Mouse (Mus musculus) limb, embryonic 15.5 days (tissue): ENCODE measurements around the gene Nkrf. TPM values are rescaled to one million over a fixed set of nuclear protein-coding genes. Genes with fewer than 3 reads are reported as not detected.

Source experiments
- ATAC-seq: fragments of 200-750 bp; cut with Nextera tagmentation; 2 replicates; pipeline ENCODE4 v1.8.0; 2017; ENCODE audit warnings: low read depth, moderate TSS enrichment; ENCODE audit not compliant: insufficient number of reproducible peaks, low FRiP score, low TSS enrichment
- H3K27ac ChIP-seq: fragments of 300-500 bp; sonication (generic); 2 replicates; pipeline ENCODE4 v1.5.1; 2015; ENCODE audit warnings: moderate library complexity, mild to moderate bottlenecking, inconsistent platforms
- H3K27me3 ChIP-seq: fragments of 300-500 bp; sonication (generic); 2 replicates; pipeline ENCODE4 v1.6.1; 2015; ENCODE audit warnings: inconsistent platforms
- H3K36me3 ChIP-seq: fragments of 300-500 bp; sonication (generic); 2 replicates; pipeline ENCODE4 v1.6.1; 2015; ENCODE audit warnings: inconsistent platforms
- H3K4me1 ChIP-seq: fragments of 300-500 bp; sonication (generic); 2 replicates; pipeline ENCODE4 v1.6.1; 2015; ENCODE audit warnings: inconsistent platforms
- H3K4me2 ChIP-seq: fragments of 300-500 bp; sonication (generic); 2 replicates; pipeline ENCODE4 v1.6.1; 2015; ENCODE audit warnings: mild to moderate bottlenecking, inconsistent platforms
- H3K4me3 ChIP-seq: fragments of 300-500 bp; sonication (generic); 2 replicates; pipeline ENCODE4 v1.5.1; 2015; ENCODE audit warnings: mild to moderate bottlenecking, inconsistent platforms
- H3K9ac ChIP-seq: fragments of 300-500 bp; sonication (generic); 2 replicates; pipeline ENCODE4 v1.6.1; 2015; ENCODE audit warnings: inconsistent platforms
- H3K9me3 ChIP-seq: fragments of 300-500 bp; sonication (generic); 2 replicates; pipeline ENCODE4 v1.6.1; 2016; ENCODE audit warnings: inconsistent platforms
- WGBS: fragments of 180-500 bp; shearing (Covaris S2); methylation state at CpG from one replicate; pipeline ENCODE4 v1.1.7; 2015; 5-methylcytosine and 5-hydroxymethylcytosine counted together
- polyA plus RNA-seq: library from polyadenylated mRNA; unstranded; fragments of >200 nt; fragmentation: Nextera tagmentation; extraction: Ambion mirVana; gene quantifications from 2 replicates; pipeline ENCODE4 v1.2.1, GENCODE M21; 2015

The Nkrf gene
- polyA plus RNA-seq, result 1.2 and 1.3 TPM in 2 replicates

DNA sequence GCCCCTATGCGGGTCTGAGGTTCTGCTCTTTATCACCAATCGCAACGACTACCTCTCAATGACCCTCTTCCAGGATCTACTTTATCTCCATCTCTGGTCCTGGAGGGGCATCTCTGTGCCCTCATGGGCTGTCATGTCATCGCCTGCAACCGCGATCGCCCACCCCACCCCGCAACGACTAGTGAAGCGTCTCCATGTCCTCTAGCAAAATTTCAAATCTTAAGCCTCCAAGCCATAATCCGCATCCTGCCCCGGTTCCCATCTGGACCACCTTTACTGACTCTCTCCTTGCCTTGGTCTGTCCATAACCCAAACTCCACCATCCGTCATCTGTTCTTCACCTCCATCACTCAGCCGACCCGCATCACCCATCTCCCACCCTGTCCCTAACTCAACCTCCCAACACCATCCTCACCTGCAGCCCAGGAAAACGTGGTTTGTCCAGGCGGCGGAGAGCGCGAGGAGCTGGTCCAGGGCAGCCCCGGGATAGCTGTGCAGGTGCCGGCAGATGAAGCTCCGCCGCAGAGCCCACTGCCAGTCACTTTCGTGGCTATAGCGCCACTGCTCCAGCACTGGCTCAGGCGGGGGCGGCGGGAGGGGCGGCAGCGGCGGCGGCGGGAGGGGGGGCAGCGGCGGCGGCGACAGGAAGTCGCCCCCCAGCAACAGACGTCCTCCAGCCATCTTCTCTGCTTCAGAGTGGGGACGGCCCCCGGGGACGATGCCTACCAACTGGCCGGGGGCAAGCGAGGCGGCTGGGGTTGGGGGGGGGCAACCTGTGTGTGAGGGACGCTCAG lies at the start of gene Nkrf:
Gene Nkrf, minus strand, starts transcription at position 579 of the 794 bp plus-strand sequence.
- ATAC-seq, result peak; percentile 63
- WGBS, result 25% methylated on average over 40 of the region's 47 CpGs
- H3K27ac ChIP-seq, result peak within 1 kb of the TSS; percentile 67
- peak within 1 kb of the TSS; percentile 53 for H3K4me3 ChIP-seq
- peak within 1 kb of the TSS; percentile 60 for H3K4me2 ChIP-seq
- no peaks in the 10 kb centered on the region; the same call in 1 of the 2 replicates for H3K4me1 ChIP-seq
- peak within 1 kb of the TSS; percentile 37; the same call in 1 of the 2 replicates for H3K9ac ChIP-seq
- H3K9me3 ChIP-seq, result no peaks in the 10 kb centered on the region
- no peaks in the 10 kb centered on the region for H3K27me3 ChIP-seq
- H3K36me3 ChIP-seq, result no peaks in the 10 kb centered on the region

DNA sequence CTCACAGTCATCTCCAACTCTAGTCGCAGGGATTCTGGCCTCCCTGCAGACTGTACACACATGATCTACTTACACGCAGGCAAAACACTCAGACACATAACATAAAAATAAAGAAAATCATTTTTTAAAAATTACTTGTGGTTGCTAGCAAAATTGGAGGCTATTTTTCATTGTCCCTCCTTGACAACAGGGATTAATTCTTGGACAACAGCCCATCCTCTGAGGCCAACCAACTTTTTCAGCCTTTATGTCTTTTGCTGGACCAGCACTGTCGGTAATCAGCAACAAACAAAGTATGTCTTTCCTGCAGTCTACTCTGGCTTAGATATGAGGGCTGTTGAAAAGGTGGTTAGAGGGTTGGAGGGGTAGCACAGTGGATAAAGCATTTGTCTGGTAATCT lies 38.4 kb upstream of the Nkrf start:
- no peak for ATAC-seq
- H3K9me3 ChIP-seq, result no peaks in the 10 kb centered on the region
- H3K27ac ChIP-seq, result no peak overlapping the region
- 76% methylated on average over 3 of the region's 3 CpGs for WGBS
- no peaks in the 10 kb centered on the region for H3K27me3 ChIP-seq
- H3K36me3 ChIP-seq, result 0 out of 2 replicates have a peak, but pooled peaks cover 7% of the 10 kb centered on the region
- no peak overlapping the region for H3K4me2 ChIP-seq
- no peaks in the 10 kb centered on the region for H3K4me1 ChIP-seq
- no peak overlapping the region for H3K9ac ChIP-seq
- no peak overlapping the region for H3K4me3 ChIP-seq

DNA sequence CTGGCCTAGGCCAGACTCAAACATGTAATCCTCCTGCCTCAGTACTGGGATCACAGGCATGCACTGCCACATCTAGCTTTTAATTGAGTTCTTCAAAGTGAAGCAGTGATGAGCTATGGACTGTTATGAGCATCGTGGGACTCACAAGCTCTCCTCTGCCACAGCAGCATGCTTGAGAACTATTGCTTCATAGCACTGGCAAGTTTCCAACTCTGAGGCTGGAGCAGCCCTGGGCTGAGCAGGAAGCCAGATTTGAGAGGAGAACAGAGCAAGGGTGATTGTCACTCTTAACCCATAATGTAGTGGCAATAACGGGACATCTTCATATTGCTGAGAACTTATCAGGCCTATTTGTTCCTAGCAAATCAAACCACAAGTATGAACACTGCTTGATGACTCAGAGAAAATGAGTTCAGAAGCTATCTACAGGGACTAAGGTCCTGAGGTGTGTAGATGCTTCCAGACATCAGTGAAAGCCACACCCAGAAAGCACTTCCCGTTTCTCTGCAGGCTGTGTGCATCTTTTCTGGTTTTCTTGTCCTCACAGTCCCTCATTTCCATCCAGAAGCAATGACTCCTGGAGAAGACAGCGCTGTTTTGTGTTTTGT lies 37.2 kb upstream of the Nkrf start:
- Histone ChIP-seq H3K36me3 (0 out of 2 replicates have a peak, but pooled peaks cover 7% of the 10 kb centered on the region), H3K4me3 (no peak overlapping the region), H3K4me2 (no peak overlapping the region), H3K9me3 (no peaks in the 10 kb centered on the region), H3K27me3 (no peaks in the 10 kb centered on the region), H3K4me1 (no peaks in the 10 kb centered on the region), H3K9ac (no peak overlapping the region), H3K27ac (no peak overlapping the region)
- peak; percentile 74; the same call in 1 of the 2 replicates for ATAC-seq
- 63% methylated on average over 4 of the region's 4 CpGs for WGBS

DNA sequence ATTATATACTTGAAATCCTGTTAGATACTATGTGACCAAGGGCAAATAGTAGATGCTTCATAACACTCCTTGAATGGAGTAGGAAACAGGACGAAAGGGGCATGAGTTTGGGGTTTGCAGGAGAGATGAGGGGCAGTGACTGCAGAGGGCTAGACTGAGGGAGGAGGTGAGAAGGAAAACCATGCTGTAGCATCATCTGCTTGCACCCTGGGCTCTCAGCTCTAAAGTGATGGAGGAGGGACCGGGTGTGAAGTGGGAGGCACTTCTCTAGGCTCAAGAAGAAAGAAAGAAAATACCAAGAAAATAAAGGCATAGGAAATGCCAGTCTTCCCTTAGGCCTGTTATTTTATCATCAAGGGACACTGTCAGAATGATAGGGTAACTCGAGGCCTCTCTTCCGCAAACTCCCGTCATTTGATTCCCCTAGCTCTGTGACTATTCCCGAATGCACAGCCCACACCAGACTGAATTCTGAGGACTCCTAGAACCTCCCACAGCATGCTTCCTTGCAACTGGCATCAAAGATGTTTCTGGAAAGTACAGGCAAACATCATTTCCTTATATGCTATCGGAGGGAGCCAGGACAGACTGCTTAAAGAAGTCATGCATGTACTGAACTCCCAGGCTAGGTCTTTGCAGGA lies 32.7 kb upstream of the Nkrf start:
- Histone ChIP-seq H3K4me1 (no peaks in the 10 kb centered on the region), H3K36me3 (no peaks in the 10 kb centered on the region), H3K9me3 (no peaks in the 10 kb centered on the region), H3K4me3 (no peak overlapping the region), H3K27me3 (no peaks in the 10 kb centered on the region), H3K9ac (no peak overlapping the region), H3K4me2 (no peak overlapping the region), H3K27ac (no peak overlapping the region)
- WGBS, result 52% methylated on average over 7 of the region's 7 CpGs
- ATAC-seq, result no peak

DNA sequence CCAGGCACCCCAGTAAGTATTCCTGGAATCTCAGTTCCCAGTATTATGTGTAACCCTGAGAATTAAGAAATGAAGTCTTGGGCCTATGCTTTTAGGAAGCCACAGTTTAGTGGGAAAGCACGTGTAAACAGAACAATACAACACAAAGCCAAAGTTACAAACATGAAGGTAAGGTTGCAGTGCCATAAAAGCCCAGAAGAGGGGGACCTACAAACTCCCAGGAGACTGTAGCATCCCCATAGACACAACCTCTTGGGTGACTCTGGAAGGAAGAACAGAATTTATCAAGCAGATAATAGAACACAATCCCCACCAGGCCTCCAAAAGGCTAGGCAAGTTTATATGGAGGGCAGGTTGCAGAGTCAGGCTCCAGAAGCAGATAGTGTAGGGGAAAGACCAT lies 27.9 kb upstream of the Nkrf start:
- Histone ChIP-seq H3K4me3 (no peak overlapping the region), H3K4me1 (no peaks in the 10 kb centered on the region), H3K27ac (no peak overlapping the region), H3K9me3 (no peaks in the 10 kb centered on the region), H3K4me2 (no peak overlapping the region), H3K27me3 (no peaks in the 10 kb centered on the region), H3K9ac (no peak overlapping the region), H3K36me3 (peaks cover 4% of the 10 kb centered on the region; the same call in 1 of the 2 replicates)
- 54% methylated on average over 1 of the region's 1 CpGs for WGBS
- no peak for ATAC-seq

DNA sequence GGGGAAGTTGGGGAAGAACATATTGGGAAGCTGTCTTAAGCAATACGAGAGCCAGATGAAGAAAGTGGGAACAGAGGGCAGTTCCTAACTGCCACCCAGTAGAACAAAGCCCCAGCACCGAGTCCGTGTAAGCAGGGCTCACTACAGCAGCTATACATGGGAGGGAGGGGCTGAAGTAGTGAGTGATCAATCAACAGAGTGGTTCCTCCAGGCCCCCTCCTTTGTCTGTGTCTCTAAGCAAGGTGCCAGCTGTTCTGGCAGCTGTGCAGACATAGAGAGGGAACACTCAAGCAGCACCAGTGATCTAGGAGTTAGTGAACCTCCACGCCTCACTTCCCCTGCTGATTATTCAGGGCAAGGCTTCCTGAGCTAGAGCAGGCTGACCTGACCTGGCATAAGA lies 27.0 kb upstream of the Nkrf start:
- no peak overlapping the region for H3K9ac ChIP-seq
- H3K4me1 ChIP-seq, result no peaks in the 10 kb centered on the region
- H3K4me2 ChIP-seq, result no peak overlapping the region
- peaks cover 7% of the 10 kb centered on the region; the same call in 1 of the 2 replicates for H3K36me3 ChIP-seq
- no peaks in the 10 kb centered on the region for H3K27me3 ChIP-seq
- no peak overlapping the region for H3K4me3 ChIP-seq
- no peak for ATAC-seq
- no peak overlapping the region for H3K27ac ChIP-seq
- H3K9me3 ChIP-seq, result no peaks in the 10 kb centered on the region
- 79% methylated on average over 4 of the region's 4 CpGs for WGBS

DNA sequence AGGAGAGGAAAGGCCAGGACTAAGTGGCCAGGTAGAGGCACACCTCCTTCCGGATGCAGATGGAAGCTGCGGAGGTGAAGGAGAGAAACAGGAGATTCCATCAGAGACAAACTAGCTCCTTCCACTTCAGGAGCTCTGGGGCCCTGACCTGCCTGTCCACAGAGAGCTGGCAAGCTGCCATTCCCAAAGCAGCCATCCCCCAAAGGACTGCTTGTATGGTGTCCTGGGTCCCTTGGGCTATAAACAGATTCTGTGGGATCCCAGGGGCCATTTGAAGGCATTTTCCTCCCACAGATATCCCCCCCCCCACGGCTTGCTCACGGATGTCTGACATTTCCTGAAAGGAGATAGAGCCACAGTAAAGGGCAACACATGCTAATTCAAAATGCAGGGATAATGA lies 26.1 kb upstream of the Nkrf start:
- H3K9me3 ChIP-seq, result no peaks in the 10 kb centered on the region
- H3K27ac ChIP-seq, result no peak overlapping the region
- WGBS, result 76% methylated on average over 4 of the region's 4 CpGs
- H3K4me3 ChIP-seq, result no peak overlapping the region
- H3K9ac ChIP-seq, result no peak overlapping the region
- no peak overlapping the region for H3K4me2 ChIP-seq
- no peaks in the 10 kb centered on the region for H3K4me1 ChIP-seq
- peaks cover 7% of the 10 kb centered on the region; the same call in 1 of the 2 replicates for H3K36me3 ChIP-seq
- no peak for ATAC-seq
- H3K27me3 ChIP-seq, result no peaks in the 10 kb centered on the region

DNA sequence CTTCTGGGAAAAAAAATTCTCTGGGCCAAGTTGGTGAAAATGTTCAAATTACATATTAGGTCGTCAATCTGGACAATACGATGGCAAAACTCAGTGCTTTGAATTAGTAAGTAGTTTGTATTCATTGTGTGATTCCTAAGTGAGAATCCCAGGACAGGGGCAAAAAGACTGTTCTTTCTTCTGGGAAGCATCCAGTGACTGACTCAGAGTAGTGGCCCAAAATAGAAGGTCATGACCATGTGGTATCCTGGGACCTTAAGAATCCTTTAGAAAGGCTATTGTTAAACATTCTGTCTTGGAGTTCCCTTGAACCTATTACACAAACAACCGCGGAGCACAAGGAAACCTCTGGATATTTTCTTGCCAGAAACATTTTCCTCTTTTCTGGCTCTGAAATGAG lies 18.6 kb upstream of the Nkrf start:
- H3K9me3 ChIP-seq, result no peaks in the 10 kb centered on the region
- 0 out of 2 replicates have a peak, but pooled peaks cover 3% of the 10 kb centered on the region for H3K36me3 ChIP-seq
- no peak overlapping the region for H3K27ac ChIP-seq
- no peaks in the 10 kb centered on the region for H3K4me1 ChIP-seq
- H3K4me3 ChIP-seq, result no peak overlapping the region
- no peak overlapping the region for H3K4me2 ChIP-seq
- no peaks in the 10 kb centered on the region for H3K27me3 ChIP-seq
- ATAC-seq, result no peak
- 80% methylated on average over 4 of the region's 4 CpGs for WGBS
- H3K9ac ChIP-seq, result no peak overlapping the region

DNA sequence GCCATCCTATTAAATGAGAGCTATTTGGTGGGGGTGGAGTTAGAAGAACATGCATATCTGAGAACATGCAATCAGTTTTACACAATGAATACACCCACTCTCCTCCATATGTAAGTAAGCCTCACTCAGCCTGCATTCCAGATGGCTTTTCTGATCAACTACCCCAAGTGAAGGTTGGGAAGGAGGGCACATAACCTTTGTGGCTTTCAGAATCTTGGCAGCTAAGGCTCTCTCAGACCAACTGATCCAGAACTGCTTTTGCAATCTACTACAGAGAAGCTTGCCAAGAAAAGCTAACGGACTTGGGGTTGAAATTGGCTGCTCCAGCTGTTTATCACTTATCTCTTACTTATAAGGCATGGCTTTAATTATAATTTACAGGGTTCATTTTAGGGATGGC lies 15.1 kb upstream of the Nkrf start:
- WGBS, result 52% methylated on average over 1 of the region's 1 CpGs
- Histone ChIP-seq H3K9ac (no peak overlapping the region), H3K4me2 (no peak overlapping the region), H3K36me3 (no peaks in the 10 kb centered on the region), H3K9me3 (no peaks in the 10 kb centered on the region), H3K27ac (no peak overlapping the region), H3K4me3 (no peak overlapping the region), H3K4me1 (no peaks in the 10 kb centered on the region), H3K27me3 (no peaks in the 10 kb centered on the region)
- ATAC-seq, result no peak

DNA sequence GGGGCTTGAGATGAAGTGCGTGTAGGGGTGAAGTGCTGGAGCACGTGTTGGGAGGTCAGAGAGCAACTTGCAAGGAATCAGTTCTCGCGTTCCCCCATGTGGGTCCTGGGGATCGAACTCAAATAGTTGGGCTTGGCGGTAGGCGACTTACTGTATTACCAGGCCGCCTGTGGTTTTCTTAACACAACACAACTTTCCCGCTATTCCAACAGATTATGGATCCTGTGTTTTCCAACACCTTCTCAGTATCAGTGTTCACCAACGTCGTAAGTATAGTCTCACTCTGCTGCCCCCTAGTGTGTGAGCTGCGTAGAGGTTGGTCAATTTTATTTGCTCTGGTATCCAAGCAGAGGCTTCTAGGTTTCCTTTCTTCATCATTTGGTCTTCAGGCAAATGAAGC lies 8.6 kb upstream of the Nkrf start:
- no peak for ATAC-seq
- no peaks in the 10 kb centered on the region for H3K36me3 ChIP-seq
- WGBS, result 47% methylated on average over 12 of the region's 12 CpGs
- H3K4me3 ChIP-seq, result no peak overlapping the region
- H3K9me3 ChIP-seq, result no peaks in the 10 kb centered on the region
- no peak overlapping the region for H3K27ac ChIP-seq
- no peak overlapping the region for H3K4me2 ChIP-seq
- H3K27me3 ChIP-seq, result no peaks in the 10 kb centered on the region
- no peaks in the 10 kb centered on the region for H3K4me1 ChIP-seq
- no peak overlapping the region for H3K9ac ChIP-seq

DNA sequence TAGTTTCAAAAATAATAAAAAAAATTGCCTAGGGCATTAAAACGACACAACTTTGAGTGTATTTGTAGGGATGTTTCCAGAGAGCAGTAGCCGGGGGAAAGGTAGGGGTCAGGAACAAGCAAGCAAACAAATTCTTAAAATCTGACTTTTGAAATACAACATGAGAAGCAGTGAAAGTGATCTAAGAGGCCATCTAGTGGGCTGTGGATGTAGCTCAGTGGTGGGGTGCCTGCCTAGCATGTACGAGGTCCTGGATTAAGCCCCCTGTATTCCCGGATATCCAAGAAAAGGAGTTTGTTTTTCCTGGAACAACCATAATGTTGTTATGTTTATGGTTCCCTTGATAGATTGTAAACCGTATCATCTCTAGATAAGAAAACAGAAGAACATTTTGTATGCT lies 3.8 kb upstream of the Nkrf start:
- Histone ChIP-seq H3K27me3 (no peaks in the 10 kb centered on the region), H3K4me3 (no peak overlapping the region)
- 34% methylated on average over 5 of the region's 5 CpGs for WGBS

More for the DNA sequence above, 3.8 kb upstream of the Nkrf start:
- no peaks in the 10 kb centered on the region; the same call in 1 of the 2 replicates for H3K4me1 ChIP-seq
- no peaks in the 10 kb centered on the region for H3K9me3 ChIP-seq
- H3K36me3 ChIP-seq, result no peaks in the 10 kb centered on the region
- H3K4me2 ChIP-seq, result no peak overlapping the region
- H3K9ac ChIP-seq, result no peak overlapping the region
- ATAC-seq, result no peak
- no peak overlapping the region for H3K27ac ChIP-seq
